Mouse (Mus musculus) kidney, adult 8-10 months (tissue): ENCODE measurements around the gene Slc9b2.
A peak's percentile ranks its signal among the peaks of the same experiment; 100 is the strongest.

Experiments used
- DNase-seq, 2 experiments: peaks; one replicate each; pipeline ENCODE4 v3.0.0; 2022

The Slc9b2 gene

GRCm38 (mm10) chr3:135313727-135314126 is 6.2 kb downstream of the Slc9b2 start:
- no peak for DNase-seq

DNA sequence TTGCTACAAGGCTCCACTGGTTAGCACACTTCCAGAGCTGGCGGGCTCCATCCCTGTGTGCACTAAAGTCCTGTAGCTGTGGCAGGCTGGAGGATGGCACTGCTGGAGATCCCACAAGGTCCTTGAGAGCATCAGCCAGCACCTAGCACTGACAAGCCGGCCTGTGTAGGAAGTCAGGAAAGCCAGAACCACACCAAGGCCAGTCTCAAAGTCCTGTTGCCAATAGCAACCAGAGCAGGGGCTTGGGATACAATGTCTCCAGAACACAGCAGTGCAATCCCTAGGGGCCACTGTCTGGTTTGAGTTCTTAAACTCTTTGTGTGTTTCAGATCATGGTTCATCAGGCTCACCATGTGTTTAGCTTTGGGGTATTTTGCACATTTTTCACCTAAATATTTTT is 7.3 kb downstream of the Slc9b2 start:
- DNase-seq = no peak

- DNase-seq = no peak
Measured at GRCm38 (mm10) chr3:135315720-135316425, 8.4 kb downstream of the Slc9b2 start.

DNA sequence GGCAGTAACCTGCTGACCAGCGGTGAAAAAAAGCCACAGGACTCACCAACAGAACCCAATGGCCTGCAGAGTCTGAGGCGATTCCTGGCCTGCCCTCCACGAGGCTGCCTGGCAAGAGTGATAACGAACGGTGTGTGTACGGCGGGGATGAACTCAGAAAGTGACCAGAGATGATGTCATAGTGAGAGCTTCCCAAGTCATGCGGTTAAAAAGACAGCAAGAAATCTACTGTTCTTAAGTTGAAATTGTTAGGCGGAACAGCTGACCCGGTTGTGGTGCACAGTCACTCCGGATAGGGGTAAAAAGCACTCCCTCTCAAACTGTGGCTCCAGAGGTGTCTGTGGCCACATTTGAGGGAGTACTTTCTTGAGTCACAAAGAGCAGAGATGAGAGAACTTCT is 10.8 kb downstream of the Slc9b2 start:
- no peak for DNase-seq

GRCm38 (mm10) chr3:135324354-135324753 is 16.9 kb downstream of the Slc9b2 start:
- DNase-seq = no peak

- no peak for DNase-seq
Measured at GRCm38 (mm10) chr3:135327176-135327575, 19.7 kb downstream of the Slc9b2 start.

DNA sequence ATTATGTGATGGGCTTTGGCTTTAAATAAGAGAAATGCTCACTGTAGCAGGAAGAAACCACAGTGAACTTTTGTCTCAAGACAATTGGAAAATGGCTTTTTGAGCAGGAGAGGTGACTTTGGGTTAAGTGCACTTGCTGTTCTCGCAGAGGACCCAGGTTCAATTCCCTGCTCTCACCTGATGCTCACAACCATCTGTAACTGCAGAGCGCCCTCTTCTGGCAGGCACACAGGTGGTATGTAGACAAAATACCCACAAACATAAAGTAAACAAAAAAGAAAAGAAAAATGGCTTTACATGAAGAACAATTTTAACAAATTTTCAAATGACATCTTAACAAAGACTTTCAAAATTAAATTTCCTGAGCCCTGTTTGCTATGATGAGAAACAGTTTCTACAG is 20.1 kb downstream of the Slc9b2 start:
- peak in 1 of 2 experiments; percentile 15 for DNase-seq

GRCm38 (mm10) chr3:135328560-135328959 is 21.1 kb downstream of the Slc9b2 start:
- peak; percentile 52 to 85 for DNase-seq

DNA sequence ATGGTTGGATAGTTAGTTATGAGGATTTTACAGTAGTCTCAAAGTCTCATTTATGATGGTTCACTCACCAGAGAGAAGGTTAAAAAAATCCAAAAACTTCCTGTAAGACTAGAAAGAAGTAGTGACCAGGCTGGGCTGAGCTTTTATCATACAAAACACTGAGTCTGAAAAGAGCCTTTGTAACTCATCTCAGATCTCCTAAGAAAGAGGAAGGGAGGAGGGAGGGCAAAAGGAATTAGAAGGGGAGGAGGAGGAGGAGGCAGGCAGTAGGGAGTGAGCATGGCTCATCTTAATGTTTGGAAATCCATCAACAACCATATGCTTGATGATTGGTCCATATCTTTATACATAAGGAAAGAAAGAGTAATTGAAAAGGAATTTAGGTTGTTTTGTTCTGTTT is 25.2 kb downstream of the Slc9b2 start:
- no peak for DNase-seq

DNA sequence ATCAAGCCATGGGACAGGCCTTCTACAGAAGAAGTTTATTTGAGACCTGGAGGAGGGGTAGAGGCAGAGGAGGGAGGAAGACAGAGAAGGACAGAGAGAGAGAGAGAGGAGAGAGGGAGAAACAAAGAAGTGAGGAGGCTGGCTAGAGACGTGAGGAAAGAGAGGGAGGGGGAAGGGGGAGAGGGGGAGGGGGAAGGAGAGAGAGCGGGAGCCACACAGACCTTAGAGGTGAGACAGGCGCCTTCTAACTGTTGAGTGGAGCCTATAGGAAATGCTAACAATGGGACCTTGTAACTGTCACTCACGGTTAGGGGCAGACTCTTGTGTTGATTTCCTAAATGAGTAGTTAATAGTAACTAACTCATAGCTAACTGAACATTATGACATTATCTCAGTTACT is 26.3 kb downstream of the Slc9b2 start:
- no peak for DNase-seq

DNA sequence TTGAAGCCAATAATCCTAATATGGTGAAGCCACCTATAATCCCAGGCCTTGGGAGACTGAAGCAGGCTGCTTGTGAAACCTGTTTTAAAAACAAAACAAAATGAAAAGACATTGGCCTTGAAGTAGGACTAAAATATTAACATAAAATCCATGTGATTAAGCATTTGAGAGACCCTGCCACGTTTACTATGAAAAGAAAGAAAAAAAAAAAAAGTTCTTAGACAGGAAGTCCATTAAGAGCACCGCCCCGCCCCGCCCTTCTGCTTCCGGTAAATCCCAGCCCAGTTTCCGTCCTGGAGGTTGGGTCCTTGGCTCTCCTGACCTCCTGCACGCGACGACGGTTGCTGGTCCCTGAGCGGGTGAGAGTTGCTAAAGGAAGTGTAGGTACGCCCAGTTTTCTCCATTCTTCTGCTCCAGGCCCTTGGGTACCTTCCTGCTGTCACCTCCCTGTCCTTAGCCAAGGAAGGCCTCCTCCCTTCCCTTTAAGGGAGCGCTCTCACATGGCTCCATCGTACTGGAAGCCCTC is 40.3 kb downstream of the Slc9b2 start, which contains the start of gene Slc9b1:
TSS of gene Slc9b1 (plus strand) at position 291 of the 526 bp plus-strand sequence.
- peak in 1 of 2 experiments; percentile 4 for DNase-seq

GRCm38 (mm10) chr3:135349022-135349421 is 41.5 kb downstream of the Slc9b2 start:
- no peak for DNase-seq

GRCm38 (mm10) chr3:135351857-135352256 is 44.4 kb downstream of the Slc9b2 start:
- no peak for DNase-seq

DNA sequence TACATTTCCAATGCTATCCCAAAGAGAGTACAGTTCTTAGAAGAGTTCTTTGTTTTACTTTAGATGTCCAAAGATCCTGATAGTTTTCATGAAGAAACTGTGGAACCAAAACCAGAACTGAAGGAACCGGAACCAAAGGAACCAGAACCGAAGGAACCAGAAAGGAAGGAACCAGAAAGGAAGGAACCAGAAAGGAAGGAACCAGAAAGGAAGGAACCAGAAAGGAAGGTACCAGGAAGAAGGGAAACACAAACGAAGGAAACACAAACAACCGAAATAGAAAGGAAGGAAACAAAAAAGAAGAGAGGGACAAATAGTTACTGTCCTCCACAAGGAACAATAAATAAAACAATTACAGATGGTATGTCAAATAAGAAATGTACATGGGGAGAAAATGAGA is 49.9 kb downstream of the Slc9b2 start:
- DNase-seq = no peak

DNA sequence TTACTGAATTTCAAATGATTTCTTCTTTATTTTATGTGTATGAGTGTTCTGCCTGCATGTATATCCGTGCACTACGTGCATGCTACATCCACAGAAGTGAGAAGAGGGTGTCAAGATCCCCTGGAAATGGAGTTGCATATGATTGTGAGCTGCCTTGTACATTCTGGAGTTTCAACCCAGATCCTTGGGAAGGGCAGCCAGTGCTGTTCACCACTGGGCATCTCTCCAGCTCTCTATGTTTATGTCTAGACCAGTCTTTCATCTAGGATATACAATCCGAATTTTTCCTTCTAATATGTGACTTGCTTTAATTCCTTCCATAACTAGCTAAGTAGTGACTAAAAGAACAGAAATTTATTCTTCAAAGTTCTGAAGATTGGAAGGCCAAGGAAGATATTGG is 68.3 kb downstream of the Slc9b2 start:
- no peak for DNase-seq

GRCm38 (mm10) chr3:135377445-135377844 is 69.9 kb downstream of the Slc9b2 start:
- DNase-seq = no peak

DNA sequence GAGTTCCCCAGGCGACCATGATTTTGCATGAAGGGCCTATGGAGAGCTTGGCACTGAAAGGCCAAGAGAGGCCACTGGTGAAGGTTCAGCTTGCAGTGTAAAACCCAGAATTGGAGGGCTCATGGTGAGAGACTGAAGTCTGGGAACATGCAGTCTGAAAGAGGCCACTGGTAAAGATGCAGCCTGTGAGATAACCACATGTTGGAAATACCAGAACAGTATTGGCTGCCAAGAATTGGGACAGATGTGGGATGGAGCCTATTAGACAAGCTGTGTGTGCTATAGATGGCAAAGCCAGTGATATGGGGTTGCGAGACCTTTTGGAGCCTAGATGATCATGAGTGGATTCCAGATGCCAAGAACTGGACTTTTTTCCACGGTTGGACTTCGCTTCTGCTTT is 72.4 kb downstream of the Slc9b2 start:
- DNase-seq = no peak

DNA sequence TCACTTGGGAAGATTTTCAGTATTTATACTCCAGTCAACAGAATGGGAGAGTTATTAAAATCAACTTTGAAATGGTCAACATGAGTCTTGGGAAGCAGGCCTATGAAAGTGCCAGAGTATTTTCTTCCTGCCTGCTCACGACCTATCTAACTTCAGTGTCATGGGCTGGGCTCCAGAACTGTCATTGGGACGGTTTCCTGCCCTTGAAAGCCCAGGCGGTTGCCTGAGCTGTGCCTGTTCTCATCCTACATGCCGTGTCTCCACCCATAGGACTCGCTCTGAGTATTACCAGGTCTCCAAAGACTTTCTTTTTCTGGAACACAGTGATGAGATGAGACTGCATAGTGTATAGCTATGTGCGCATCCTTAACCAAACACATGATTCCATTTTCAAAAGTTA is 85.7 kb downstream of the Slc9b2 start:
- no peak for DNase-seq
